Mouse (Mus musculus) stomach, embryonic 15.5 days (tissue): ENCODE results near the gene Eml6. TPM values are rescaled to one million over a fixed set of nuclear protein-coding genes. Genes with fewer than 3 reads are reported as not detected.

Source experiments
- ATAC-seq: fragments of 200-750 bp; cut with Nextera tagmentation; 2 replicates; pipeline ENCODE4 v1.8.0; 2017; ENCODE audit warnings: low read depth, moderate number of reproducible peaks, moderate TSS enrichment; ENCODE audit not compliant: insufficient read depth, low FRiP score
- H3K27ac ChIP-seq: fragments of 300-500 bp; sonication (generic); 2 replicates; pipeline ENCODE4 v1.5.1; 2015; ENCODE audit warnings: mild to moderate bottlenecking, inconsistent platforms
- H3K27me3 ChIP-seq: fragments of 300-500 bp; sonication (generic); replicated peaks from 2 replicates; pipeline ENCODE4 v1.6.1; 2015; ENCODE audit warnings: inconsistent platforms
- H3K36me3 ChIP-seq: fragments of 300-500 bp; sonication (generic); 2 replicates; pipeline ENCODE4 v1.6.1; 2015; ENCODE audit warnings: inconsistent platforms
- H3K4me1 ChIP-seq: fragments of 300-500 bp; sonication (generic); 2 replicates; pipeline ENCODE4 v1.6.1; 2015; ENCODE audit warnings: inconsistent platforms
- H3K4me2 ChIP-seq: fragments of 300-500 bp; sonication (generic); 2 replicates; pipeline ENCODE4 v1.6.1; 2015; ENCODE audit warnings: mild to moderate bottlenecking, inconsistent platforms
- H3K4me3 ChIP-seq: fragments of 300-500 bp; sonication (generic); replicated peaks from 2 replicates; pipeline ENCODE4 v1.5.1; 2015; ENCODE audit warnings: inconsistent platforms
- H3K9ac ChIP-seq: fragments of 300-500 bp; sonication (generic); 2 replicates; pipeline ENCODE4 v1.6.1; 2015; ENCODE audit warnings: inconsistent platforms
- H3K9me3 ChIP-seq: fragments of 300-500 bp; sonication (generic); 2 replicates; pipeline ENCODE4 v1.6.1; 2016; ENCODE audit warnings: inconsistent platforms
- WGBS: fragments of 180-500 bp; shearing (Covaris S2); methylation state at CpG from one replicate; pipeline ENCODE4 v1.1.7; 2015; 5-methylcytosine and 5-hydroxymethylcytosine counted together
- polyA plus RNA-seq: library from polyadenylated mRNA; unstranded; fragments of >200 nt; fragmentation: Nextera tagmentation; extraction: Ambion mirVana; gene quantifications from 2 replicates; pipeline ENCODE4 v1.2.1, GENCODE M21; 2015

Gene Eml6
- polyA plus RNA-seq, 1 experiment from 2014 or later = 0.65 TPM

DNA sequence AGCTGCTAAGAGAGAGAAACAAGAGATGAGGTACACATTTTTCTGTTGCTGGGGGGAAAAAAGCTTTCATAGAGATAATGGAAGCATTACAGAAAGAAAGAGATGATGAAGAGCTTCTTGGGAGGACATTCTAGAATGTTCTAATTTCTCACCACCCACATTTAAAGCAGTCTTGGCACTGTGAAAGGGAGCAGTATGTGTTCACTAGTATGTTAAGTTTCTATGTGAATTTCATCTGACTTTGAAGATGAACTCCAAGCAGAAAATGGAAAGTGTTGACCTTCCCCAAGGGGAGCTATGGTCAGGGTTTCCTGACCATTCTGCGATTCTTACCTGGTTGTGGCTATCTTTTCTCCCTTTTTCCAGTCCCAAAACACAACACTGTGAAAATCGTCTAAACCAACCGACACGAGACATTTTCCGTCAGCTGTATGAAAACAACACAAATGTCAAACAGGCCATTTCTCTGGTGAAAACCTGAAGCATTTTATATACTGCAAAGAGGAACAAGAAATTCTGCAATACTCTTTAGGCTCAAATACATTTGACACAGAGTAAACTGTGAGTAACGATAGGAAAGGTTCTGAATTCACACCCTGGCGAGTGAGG lies 216.7 kb downstream of the Eml6 start:
- ATAC-seq = no peak
- H3K27ac ChIP-seq = no peak overlapping the region
- H3K9ac ChIP-seq = no peak overlapping the region
- no peak overlapping the region for H3K4me2 ChIP-seq
- H3K27me3 ChIP-seq = no peaks in the 10 kb centered on the region
- H3K4me1 ChIP-seq = peaks cover 3% of the 10 kb centered on the region; the same call in 1 of the 2 replicates
- 76% methylated on average over 7 of the region's 7 CpGs for WGBS
- no peaks in the 10 kb centered on the region for H3K9me3 ChIP-seq
- H3K36me3 ChIP-seq = no peaks in the 10 kb centered on the region
- no peak overlapping the region for H3K4me3 ChIP-seq

DNA sequence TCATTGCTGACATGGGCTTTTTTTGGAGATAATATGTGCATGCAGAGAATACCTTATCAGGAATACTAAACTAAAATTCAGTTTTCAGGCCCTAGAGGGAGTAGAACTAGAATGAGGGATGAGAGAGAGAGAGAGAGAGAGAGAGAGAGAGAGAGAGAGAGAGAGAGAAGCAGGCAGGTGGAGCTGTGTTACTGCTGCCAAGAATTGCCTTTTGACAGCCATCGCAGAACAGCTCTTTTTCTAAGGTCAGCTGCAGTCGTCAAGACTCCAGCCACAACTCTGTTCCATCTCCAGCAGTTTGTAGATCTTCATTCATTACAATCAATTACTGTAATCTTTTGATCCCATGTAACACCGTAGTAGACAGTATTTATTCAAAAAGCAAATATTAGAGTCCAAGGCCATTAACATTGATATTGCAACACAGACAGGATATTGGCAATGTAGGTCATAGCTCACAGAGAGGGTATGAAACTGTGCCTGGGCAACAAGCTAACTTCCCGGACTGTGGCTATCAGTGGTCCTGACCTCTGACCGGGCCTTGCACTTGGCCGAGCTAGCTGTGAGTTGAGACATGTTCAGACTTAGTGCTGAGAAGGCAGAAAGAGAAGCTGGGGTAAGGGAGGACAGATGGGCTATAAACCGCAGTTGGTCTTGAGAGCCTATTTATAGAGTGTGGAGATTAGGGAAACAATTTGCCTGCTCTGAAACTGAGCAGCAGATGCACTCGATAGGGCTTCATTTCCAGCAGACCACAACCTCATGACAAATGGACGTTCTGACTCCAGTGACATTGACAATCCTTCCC lies 217.5 kb downstream of the Eml6 start:
- no peaks in the 10 kb centered on the region for H3K9me3 ChIP-seq
- WGBS = 27% methylated on average over 9 of the region's 9 CpGs
- no peak overlapping the region for H3K9ac ChIP-seq
- H3K36me3 ChIP-seq = no peaks in the 10 kb centered on the region
- peaks cover 3% of the 10 kb centered on the region; the same call in 1 of the 2 replicates for H3K4me1 ChIP-seq
- ATAC-seq = peak; percentile 60; the same call in 1 of the 2 replicates
- no peak overlapping the region for H3K4me2 ChIP-seq
- no peak overlapping the region for H3K27ac ChIP-seq
- H3K4me3 ChIP-seq = no peak overlapping the region
- H3K27me3 ChIP-seq = no peaks in the 10 kb centered on the region

DNA sequence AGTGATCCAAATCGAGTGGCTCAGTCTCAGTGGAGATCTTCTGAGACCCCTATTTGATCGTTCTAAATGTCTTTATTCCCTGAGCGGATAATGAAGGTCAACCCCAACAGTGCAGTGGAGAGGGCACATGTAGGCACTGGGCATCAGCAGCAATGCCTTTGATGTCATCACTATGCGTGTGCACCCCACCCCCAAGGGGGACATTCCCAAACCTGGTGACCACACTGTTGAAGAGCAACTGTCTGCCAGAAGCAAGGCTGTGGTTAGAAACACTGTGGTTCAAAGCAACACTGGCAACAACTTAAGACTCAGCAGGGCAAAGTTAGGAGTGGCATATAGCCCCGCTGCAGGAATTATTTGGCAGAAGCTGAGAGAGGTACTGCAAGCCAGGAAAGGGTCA lies 218.5 kb downstream of the Eml6 start:
- no peaks in the 10 kb centered on the region for H3K27me3 ChIP-seq
- no peak overlapping the region for H3K4me3 ChIP-seq
- H3K36me3 ChIP-seq = no peaks in the 10 kb centered on the region
- WGBS = 86% methylated on average over 5 of the region's 5 CpGs
- peaks cover 3% of the 10 kb centered on the region; the same call in 1 of the 2 replicates for H3K4me1 ChIP-seq
- H3K9me3 ChIP-seq = no peaks in the 10 kb centered on the region
- H3K4me2 ChIP-seq = no peak overlapping the region
- H3K9ac ChIP-seq = no peak overlapping the region
- ATAC-seq = no peak
- H3K27ac ChIP-seq = no peak overlapping the region

DNA sequence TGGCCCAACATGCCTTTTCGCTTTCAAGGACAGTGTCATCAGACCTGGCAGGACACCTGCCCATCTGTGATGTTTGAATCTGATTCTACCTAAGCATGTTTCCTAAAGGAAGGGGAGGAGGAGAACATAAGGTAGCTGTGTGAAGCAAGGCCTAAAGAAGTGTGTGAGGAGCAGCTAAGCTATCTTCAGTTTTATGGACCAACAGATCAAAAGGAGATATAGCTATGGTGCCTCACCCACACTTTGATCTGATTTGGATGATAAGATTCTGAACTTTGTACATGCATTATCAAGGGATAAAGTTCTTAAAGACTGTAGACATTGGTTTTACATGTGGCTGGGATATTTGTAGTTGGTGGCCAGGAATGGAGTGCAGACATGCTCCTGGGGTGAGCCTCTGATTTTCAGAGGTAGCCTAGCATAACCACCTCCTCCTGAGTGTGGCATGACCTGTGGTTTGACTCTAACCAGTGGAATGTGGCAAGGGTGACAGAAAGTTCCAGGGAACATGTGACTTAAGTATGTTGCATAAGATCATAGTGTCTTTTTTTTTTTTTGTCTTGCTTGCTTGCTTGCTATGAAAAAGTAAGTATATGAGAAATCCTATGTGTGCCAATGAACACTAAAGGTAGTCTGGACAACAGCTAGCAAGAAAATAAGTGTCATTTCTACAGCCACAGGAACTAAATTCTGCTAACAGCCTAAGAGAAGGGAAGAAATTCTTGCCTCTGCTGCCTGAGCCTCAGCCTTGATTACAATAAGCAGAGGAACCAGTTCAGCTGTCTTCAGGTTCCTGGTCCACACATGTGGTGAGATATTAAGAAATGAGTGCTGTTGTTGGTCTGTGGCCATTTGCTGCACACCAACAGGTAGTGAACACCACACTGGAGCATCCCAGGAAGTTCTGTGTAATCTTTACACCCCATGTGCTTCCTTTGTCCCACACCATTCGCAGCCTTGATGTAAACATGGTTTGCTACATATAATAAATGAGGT lies 224.1 kb downstream of the Eml6 start:
- Histone ChIP-seq H3K4me3 (no peak overlapping the region), H3K9me3 (no peaks in the 10 kb centered on the region), H3K27me3 (no peaks in the 10 kb centered on the region), H3K9ac (no peak overlapping the region), H3K4me1 (no peaks in the 10 kb centered on the region), H3K36me3 (no peaks in the 10 kb centered on the region), H3K27ac (no peak overlapping the region), H3K4me2 (no peak overlapping the region)
- WGBS = 66% methylated on average over 2 of the region's 2 CpGs
- no peak for ATAC-seq

DNA sequence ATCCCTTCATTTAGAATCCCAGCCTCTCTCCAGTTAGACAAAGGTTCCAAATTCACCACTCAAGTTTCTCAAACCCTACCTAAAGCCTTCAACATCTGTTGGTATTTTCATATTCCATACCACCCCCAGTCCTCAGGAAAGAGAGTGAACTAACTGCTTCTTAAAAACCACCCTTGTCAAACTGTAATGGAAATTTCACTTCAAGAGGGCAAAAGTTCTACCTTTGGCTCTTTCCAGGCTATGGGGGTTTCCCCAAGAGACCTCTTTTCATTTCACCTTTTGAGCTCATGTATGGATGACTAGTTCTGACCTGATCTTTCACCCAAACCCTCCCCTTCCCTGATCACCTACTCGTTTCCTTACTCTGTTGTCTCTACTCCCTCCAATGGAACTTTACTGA lies 226.0 kb downstream of the Eml6 start:
- H3K4me2 ChIP-seq = no peak overlapping the region
- 77% methylated on average over 1 of the region's 1 CpGs for WGBS
- H3K9me3 ChIP-seq = no peaks in the 10 kb centered on the region
- no peaks in the 10 kb centered on the region for H3K27me3 ChIP-seq
- ATAC-seq = no peak
- H3K4me3 ChIP-seq = no peak overlapping the region
- H3K9ac ChIP-seq = no peak overlapping the region
- H3K4me1 ChIP-seq = no peaks in the 10 kb centered on the region
- H3K36me3 ChIP-seq = no peaks in the 10 kb centered on the region
- no peak overlapping the region for H3K27ac ChIP-seq

DNA sequence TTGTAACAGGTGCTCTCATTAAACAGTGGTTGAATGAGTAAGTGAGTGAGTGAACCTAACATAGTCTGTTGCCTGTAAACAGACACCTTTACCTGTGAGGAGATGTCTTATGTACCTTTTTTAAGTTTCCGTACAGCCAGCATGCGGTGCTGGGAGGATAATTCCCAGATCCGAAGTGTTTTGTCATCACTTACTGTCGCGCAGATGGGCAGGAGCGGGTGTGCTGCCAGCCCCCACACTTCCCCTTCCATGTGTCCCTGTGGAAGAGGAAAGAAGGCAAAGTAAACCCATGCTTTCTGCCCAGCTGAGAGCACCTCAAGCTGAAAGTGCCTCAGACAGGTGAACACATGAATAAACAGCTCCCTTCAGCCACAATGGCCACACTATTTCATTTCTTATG lies 230.7 kb downstream of the Eml6 start:
- H3K36me3 ChIP-seq = no peaks in the 10 kb centered on the region
- WGBS = 87% methylated on average over 6 of the region's 6 CpGs
- no peaks in the 10 kb centered on the region for H3K9me3 ChIP-seq
- no peak overlapping the region for H3K9ac ChIP-seq
- H3K4me3 ChIP-seq = no peak overlapping the region
- H3K27me3 ChIP-seq = no peaks in the 10 kb centered on the region
- H3K4me1 ChIP-seq = no peaks in the 10 kb centered on the region
- H3K4me2 ChIP-seq = no peak overlapping the region
- ATAC-seq = no peak
- H3K27ac ChIP-seq = no peak overlapping the region

DNA sequence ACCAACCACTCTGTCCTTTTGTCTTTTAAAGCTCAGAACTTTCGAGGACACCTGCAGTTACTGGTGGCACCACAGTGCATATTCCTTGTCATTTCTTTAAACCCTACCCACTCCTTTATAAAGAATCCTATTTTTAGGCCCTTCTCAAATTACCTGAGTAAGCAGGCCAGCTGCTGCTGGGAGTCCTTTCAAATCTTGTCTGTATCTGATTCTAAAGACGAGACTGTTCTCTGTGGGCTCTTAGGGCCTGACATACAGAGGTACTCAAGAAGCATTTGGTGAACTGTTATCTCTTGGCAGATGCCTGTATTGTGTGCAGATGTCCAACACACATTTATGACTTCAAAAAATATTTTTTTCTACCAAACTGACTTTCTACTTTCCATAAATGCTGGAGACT lies 231.4 kb downstream of the Eml6 start:
- Histone ChIP-seq H3K4me2 (no peak overlapping the region), H3K27ac (no peak overlapping the region), H3K4me1 (no peaks in the 10 kb centered on the region), H3K9ac (no peak overlapping the region), H3K9me3 (no peaks in the 10 kb centered on the region), H3K27me3 (no peaks in the 10 kb centered on the region), H3K36me3 (no peaks in the 10 kb centered on the region), H3K4me3 (no peak overlapping the region)
- ATAC-seq = no peak
- WGBS = 41% methylated on average over 2 of the region's 2 CpGs

DNA sequence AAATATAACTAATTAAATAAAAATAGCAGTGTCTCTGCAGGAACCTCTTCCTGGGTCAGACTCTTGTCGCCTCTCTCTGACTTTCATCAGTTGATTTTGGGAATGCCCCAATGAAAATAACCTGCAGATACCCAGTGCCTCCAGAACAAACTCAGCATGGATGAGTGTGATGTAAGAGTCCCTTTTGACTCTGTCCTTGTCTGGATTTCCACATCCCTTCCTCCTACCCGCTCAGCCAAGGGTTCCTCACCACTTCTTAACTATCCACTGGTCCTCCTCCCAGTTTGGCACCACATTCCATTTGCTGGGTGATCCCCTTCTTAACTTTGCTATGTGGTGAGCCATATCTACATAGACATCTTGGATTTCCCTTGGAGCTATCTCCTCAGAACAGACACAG lies 235.0 kb downstream of the Eml6 start:
- Histone ChIP-seq H3K9ac (no peak overlapping the region), H3K27me3 (no peaks in the 10 kb centered on the region), H3K4me1 (no peaks in the 10 kb centered on the region), H3K36me3 (no peaks in the 10 kb centered on the region), H3K9me3 (no peaks in the 10 kb centered on the region), H3K4me2 (no peak overlapping the region), H3K4me3 (no peak overlapping the region), H3K27ac (no peak overlapping the region)
- 86% methylated on average over 2 of the region's 2 CpGs for WGBS
- ATAC-seq = no peak

DNA sequence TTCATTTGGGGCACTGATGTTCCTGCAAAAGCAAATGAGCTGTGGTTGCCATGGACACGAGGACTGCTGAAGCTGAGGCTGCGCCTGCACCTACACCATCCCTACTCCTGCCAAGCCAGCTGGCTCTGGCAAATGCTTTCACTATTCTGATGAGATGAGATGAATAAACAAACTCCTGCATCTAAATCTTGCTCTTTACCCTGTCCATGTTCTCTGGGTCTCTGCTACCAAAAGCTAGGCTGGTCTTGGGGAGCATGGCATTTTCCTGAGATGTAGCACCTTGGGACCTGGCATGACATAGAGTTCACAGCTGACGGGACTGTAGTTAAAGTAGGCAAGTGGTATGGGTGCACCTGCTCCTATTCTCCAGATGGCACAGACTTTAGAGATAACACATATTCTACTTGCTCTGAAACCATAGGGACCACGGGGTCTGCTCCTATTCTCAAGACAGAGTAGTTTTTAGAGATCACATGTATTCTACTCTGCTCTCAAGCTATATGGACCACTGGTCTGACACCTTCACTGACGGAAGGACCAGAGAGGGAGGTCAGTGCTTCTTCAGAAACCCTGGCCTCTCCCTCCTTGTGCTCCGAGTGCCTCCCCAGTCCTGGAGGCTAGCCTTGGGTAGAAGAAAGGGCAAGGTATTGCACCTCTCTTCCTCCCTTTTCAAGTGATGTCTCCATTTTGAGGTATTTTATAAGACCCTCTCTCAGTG lies 236.8 kb downstream of the Eml6 start:
- H3K4me3 ChIP-seq = no peak overlapping the region
- no peak overlapping the region for H3K27ac ChIP-seq
- H3K9ac ChIP-seq = no peak overlapping the region
- no peak overlapping the region for H3K4me2 ChIP-seq
- no peaks in the 10 kb centered on the region for H3K36me3 ChIP-seq
- no peaks in the 10 kb centered on the region for H3K4me1 ChIP-seq
- H3K27me3 ChIP-seq = no peaks in the 10 kb centered on the region
- H3K9me3 ChIP-seq = no peaks in the 10 kb centered on the region
- no peak for ATAC-seq
- 78% methylated on average over 6 of the region's 6 CpGs for WGBS

DNA sequence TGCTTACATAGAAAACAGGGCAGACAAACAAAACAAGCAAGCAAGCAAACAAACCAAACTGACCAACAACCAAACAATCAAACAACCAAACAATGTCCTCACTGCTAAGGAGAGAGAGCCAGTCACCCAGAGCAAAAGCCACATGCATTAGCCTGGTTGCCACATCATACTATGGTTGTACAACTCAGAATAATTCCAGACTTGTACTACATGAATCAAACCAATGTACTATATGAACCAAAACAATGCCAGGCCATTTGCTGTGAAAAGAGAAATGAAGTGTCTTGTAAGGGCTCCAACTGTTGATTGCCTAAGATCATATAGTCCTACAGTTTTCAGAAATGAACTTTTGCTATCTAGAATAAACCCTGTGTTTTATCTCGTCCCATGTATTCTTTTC lies 237.3 kb downstream of the Eml6 start:
- 53% methylated on average over 1 of the region's 1 CpGs for WGBS
- H3K9me3 ChIP-seq = no peaks in the 10 kb centered on the region

DNA sequence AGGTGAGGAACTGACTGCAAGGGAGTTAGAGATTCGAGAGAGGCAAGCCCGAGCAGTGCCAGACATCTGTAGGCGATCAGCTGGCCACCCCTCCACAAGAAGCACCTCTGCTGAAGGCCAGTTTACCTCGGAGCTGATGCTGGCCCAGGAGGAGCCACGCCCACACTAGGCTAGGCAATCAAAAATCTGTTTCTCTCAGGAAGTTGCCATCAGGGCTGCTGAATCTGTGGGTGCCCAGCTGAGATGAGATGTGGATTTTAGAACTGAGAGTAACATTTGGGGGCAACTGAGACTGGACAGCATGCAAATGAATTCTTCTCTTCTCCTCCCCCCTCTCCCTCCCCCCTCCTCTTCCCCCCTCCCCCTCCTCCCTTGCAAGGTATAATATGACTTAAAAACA lies 238.4 kb downstream of the Eml6 start:
- H3K4me3 ChIP-seq = no peak overlapping the region
- no peaks in the 10 kb centered on the region for H3K9me3 ChIP-seq
- H3K9ac ChIP-seq = no peak overlapping the region
- no peak for ATAC-seq
- H3K4me2 ChIP-seq = no peak overlapping the region
- no peaks in the 10 kb centered on the region for H3K4me1 ChIP-seq
- H3K36me3 ChIP-seq = no peaks in the 10 kb centered on the region
- no peaks in the 10 kb centered on the region for H3K27me3 ChIP-seq
- H3K27ac ChIP-seq = no peak overlapping the region
- 14% methylated on average over 5 of the region's 5 CpGs for WGBS

More for the DNA sequence above, 237.3 kb downstream of the Eml6 start:
- Histone ChIP-seq H3K27ac (no peak overlapping the region), H3K27me3 (no peaks in the 10 kb centered on the region), H3K4me1 (no peaks in the 10 kb centered on the region), H3K9ac (no peak overlapping the region), H3K4me3 (no peak overlapping the region), H3K36me3 (no peaks in the 10 kb centered on the region), H3K4me2 (no peak overlapping the region)
- ATAC-seq = no peak
